Mouse (Mus musculus): ENCODE data around the gene Trim29.

The Trim29 gene

DNA sequence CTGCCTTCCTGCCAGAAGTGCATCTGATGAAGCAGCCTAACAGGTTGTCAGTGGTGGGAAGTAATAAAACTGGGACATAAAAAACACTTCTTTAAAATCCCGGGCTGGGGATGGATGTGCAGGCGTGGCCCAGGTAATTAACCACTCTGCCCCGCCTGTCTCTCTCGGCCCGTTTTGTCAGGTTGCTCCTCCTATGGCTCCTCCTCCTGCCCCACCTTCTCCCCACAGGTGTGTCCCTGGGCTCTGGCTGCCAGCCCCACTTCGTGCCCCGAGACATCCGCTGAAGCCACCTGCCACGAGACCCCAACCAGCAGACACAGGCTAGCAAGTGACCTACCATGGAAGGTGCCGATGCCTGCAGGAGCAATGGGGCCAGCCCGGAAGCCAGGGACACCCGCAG, at the start of gene Trim29:
Trim29 (plus strand) TSS at position 311 of the 400 bp plus-strand sequence.
- no peak for DNase-seq

DNA sequence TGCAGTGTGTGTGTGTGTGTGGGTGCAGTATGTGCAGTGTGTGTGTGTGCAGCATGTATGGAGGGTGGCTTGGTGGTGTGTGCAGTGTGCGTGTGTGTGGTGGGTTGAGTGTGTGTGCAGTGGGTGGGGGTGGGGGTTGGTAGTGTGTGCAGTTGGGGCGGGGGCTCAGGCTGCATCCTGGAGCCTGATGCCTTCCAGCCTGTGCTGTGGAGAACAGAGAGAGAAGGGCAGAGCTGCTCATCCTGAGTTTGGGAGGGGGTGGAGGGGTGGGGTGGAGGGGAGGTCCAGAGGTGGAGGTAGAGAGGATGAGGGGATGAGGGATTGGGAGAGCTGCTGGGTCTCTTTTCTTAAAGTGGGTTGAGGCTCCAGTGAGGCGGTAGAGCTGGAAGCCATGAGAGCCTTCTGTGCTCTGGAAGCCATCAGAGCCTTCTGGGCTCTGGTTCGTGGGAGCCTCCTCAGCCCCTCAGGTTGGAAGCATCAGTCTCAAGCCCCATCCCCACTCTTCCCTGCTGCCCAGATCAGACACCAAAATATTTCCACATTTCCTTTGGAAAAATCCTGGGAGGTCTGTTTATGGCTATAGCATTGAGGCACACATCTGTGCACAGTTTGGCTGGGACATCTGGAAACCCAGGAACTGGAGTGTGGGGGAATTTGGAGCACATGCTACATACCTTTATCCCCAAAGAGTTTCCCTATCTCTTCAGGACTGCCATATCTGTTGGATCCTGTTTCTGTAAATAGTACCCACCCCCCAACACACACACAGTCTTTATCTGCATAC, 49.3 kb upstream of the Trim29 start:
- peak; percentile 63 for DNase-seq

DNA sequence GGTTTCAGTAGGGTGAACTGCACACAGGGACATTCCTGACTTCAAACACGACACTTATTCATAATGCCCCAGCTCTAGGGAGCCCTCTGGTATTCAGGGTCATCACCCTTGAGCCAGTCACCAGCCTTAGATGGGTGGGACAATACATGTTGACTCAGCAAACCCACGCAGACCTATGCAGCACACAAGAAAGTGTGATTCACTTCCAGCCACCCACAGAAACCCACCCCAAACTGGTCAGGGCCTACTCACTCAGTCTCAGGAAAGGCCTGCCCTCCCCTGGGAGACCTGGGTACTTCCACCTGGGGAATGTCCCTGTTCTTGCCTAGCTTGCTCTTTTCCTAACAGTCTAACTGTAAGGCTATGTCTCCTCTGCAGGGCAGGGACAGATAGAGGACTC, 48.7 kb upstream of the Trim29 start:
- DNase-seq, result peak; percentile 52

DNA sequence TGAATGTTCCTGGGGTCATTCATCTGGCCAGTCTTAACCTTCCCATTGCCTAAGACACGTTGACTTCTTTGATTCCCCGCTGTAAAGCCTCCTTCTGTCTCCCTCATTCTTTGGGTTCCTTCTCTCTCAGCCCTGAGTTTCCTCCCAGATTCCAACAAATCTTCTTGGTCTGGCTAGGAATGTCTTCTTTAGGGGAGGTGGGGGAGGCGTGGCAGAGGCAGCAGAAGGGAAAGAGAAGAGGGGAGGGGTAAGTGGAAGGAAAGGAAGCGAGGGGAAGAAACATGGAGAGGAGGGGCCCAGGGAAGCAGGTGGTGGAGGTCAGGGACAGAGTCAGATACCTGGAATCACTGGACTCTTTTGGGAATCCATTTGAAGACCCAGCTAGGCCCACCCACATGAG, 48.3 kb upstream of the Trim29 start:
- DNase-seq, result peak; percentile 57

DNA sequence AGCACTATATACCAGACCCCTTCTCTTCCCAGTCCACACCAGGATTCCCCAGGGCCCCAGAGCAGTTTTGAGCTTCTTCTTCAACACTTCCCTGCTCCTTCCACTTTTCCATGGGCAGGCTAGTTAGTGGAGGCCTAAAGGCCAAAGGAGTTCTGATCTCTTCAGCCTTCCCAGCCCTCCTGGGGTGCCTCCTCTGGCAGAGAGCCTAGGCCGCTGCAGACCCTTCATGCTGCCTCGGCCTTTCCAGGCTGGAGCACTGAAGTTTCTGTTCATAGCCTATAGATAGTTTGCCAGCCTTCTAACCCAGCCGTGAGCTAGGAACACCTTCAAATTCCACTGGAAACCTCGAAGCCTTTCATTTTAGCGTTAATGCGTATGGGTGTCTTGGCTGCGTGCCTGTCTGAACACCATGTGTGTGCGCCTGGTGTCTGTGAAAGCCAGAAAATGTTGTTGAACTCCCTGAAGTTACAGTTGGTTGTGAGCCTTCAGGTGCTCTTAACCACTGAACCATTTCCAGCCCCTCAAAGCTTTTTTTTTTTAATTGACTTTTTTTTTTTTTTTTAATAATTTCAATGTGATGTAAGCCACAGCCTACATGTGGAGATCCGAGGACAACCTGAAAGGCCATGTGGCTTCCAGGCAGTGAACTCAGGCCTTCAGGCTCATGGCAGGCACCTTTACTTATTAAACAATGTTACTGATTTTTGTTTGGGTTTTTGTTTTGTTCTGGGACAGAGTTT, 47.7 kb upstream of the Trim29 start:
- DNase-seq, result peak; percentile 59

DNA sequence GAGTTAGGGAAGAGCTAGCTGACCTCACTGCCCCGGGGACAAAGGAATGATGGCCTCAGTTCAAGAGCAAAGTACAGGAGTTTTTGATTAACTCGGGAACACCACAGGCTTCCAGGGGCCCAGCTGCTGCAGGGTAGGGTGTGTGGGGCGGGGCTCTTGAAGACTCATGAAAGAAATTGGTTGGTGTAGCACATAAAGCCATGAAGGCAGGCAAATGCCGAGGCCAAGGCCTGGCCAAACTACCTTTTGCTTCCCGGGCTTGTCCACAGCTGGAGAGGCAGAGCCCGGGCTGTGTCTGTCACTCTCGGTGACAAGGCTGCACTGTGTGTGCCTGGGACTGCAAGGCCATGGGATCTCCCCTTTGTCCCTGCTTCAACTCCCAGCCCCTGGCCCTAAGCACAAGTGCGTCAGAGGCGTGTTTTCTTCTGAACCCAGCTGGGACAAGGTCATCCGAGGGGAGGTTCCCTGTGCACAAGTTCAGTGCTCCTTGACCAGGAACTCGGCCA, 46.6 kb upstream of the Trim29 start:
- peak; percentile 84 for DNase-seq

DNA sequence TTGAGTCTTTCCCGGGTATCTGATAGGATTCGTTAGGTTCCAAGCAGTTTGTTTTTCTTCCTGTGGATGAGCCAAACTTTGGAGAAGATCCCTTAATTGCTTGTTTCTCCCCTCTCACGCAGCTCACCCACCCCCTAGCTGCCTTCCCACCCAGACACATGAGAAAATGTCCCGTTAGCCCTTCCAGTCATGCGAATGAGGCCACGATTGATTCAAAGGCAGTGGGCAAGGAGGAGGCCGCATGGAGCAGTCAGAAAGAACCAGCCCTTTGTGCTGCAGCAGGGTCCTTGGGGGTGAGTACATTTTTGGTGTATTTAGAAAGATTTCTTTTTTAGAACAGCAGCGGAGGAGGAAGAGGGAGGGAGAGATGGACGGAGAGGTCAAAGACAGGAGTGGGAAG, 45.5 kb upstream of the Trim29 start:
- DNase-seq, result peak; percentile 40

DNA sequence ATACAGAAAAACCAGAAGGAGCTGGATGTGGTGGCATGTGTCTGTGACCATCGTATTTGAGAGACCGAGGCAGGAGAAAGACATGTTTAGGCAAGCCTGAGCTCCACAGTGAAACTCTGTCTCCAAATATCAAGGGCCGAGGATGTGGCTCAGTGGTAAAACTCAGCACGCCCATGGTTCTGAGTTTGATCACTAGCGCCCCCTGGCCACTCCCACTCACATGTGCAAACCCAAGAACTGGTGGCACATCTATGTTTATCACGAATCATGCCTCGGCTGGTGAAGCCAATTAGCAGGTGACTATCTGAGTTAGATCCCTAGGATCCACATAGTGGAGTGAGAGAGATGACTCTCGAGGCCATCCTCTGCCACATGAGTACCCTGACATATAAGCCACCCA, 43.3 kb upstream of the Trim29 start:
- peak; percentile 65 for DNase-seq

DNA sequence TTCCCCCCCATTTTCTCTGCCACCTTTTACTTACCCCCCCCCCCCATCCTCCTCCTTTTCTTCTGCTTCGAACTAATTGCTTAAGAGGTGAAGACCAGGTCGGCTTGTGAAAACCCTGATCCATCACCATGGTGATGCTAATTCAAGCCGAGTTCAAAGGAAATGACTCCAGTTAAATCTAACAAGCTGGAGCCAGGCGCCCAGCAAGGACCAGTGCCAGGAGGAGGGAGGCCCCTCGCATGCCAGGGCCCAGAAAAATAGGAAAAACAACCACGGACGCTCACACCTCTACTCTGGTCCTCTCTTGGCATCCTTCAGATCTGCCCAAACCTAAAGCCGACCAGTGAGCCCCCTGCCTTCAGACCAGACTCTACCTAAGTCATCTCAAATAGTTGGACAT, 41.5 kb upstream of the Trim29 start:
- DNase-seq, result no peak

DNA sequence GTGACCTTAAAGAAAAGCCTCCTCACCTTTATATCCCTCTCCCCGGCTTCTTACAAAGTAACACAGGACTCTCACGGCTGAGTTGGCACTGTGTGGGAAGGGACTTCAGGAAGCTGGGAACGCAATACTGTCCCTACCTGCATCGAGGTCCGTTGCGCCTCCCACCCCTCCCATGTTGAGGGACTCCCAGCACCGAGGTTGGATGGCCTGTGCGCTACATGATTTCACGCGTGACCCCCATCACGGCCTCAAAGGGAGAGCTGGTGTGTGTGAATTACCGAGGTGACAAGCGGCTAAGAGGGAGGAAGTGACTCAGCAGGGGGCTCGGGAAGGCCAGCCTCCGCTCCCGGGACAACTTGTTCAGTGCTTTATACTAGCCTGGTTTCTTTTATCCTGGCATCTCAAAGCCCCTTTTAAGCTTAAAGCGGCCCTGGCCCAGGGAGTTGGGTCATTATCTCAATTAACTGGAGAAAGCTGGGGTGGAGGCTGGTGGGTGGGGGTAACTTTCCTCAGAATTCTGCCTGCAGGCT, 39.9 kb upstream of the Trim29 start:
- peak; percentile 55 for DNase-seq

DNA sequence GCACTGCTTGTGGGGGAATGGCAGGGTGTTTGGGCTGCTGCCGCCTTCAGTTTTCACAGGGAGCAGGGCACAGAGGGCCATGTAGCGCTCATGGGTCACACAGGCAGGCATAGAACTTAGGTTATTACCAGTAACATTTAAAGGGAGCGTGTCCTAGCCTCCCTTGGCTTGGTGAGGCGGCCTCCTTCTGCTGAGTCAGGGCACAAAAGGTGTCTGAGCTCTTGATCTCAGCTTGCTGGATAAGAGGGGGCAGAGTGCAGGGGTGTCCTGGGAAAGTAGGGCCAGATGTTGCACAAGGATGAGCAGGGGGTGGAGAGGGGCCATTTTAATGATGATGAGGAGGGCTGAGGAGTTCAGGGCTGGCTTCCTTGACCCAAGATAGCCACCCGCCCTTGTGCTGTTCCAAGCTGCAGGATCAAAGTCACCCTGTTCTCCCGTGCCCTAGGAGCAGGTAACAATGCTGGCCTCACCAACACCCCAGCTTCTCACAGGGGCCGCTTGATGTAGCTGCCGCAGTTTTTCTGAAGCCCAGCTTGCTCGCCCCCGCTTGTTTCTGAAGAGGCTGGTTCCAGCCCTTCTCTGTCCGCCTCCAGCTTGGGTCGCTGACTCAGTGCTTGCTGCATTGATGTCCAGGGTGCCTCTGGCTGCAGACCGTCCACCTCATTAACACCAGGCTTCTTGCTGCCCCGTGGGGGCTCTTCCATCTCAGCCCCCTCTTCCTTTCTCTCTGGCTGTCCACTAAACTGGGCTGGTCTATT, 38.7 kb upstream of the Trim29 start:
- no peak for DNase-seq

DNA sequence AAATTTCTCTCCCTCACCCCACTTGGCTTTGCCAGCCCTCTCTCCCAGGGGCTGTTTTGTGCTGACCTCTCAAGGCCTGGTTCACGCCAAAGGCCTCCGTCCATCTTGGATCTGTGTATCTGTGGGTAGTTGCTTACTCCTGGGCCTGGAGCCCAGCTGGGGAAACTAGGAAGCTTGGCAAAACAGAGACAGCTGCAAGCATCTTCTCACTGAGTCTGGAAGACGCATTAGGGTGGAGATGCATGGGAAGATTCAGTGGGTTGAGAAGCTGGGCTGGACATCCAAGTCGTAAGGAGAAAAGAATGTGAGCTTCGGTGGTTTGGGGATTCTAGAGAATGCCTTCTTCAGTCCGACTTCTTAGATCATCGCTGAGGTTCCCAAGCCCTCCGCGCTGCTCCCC, 36.9 kb upstream of the Trim29 start:
- DNase-seq, result no peak

DNA sequence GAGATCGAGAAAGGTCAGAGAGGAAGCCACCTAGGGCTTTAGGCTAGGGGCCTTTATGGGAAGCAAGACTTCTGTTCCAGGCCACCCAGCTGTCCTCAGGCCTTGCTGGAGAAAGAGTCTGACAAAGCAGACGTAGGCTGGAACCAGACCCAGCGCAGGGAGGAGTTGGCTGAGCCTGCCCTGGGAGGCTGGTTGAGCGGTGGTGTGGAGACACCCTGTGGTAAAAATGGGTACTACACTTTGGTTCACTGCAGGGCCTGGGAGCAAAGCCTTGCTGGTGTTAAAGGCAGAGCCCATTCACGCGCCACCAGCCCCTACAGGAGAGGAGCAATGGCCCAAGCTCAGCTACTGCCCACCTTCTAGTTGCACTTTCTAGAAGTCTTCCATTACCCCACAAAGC, 26.4 kb upstream of the Trim29 start:
- DNase-seq, result peak; percentile 91

DNA sequence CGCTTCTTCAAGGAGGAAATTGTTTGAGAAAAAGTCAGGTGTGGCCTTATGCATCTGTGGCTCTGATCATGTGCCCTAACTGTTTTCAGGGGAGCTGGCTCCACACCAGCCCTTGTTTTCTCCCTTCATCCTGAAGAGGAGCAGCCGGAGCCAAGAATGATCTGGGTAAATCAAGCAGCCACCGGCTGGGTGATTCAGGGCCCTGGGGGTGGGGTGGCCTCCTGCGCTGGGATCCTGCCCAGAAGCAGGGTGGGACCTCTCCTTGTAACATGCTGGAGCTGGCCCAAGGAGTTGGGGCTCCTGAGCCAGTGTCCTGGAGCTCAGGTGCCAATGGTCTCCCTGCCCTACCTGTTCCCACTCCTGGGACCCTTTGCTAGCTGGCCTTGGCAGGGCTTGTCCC, 25.4 kb upstream of the Trim29 start:
- DNase-seq, result peak; percentile 34

DNA sequence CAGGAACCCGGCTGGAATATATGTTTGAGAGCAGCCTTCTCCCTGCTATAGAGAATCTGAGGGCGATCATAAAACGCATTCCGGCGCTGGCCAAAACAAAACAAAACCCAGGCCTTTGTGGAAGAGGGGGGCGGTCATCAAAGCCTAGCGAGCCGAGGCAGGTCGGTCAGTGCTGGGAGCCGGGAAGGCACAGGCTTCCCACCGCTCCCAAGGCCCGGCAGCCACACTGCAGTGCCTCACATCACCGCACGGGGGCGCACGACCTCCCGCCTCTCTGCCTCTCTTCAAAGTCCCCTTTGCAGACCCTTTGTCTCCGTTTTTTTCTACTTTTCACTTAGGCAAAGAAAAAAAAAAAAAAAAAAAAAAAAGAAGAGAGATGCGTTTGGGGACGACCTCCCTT, 23.8 kb upstream of the Trim29 start:
- DNase-seq, result peak; percentile 83

DNA sequence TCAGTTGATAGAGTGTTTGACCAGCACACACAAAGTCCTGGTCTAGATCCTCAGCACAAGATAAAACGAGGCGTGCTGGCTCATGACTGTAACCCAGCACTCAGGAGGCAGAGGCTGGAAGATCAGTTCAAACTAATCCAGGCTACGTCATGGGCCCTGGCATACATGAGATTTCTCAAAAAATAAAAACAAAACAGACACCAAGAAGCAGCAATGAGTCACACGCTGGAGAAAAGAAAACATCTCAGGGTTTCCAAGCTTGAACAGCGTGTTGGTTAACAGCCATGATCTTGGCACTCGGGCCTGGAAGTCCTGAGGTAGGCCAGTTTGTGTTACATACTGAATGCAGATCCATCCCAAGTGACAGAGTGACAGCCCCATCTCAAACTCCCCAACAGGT, 17.6 kb upstream of the Trim29 start:
- no peak for DNase-seq

DNA sequence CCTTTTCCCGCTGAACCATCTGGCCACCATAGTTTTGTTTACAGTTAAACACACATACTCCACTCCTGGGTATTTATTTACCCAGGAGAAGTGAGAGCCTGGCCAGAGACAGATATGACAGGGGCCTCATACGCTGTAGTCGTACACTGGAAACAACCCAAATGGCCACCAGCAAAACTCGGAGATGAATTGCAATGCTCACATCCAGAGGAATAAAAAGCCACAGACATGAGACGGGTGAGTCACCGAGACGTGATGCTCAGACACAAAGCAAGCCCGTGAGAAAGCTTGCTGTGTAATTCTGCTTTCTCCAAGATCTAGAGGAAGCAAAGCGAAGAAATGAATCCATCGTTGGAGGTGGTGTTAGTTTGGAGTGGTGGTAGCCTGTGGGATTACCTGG, 10.3 kb upstream of the Trim29 start:
- DNase-seq, result no peak

DNA sequence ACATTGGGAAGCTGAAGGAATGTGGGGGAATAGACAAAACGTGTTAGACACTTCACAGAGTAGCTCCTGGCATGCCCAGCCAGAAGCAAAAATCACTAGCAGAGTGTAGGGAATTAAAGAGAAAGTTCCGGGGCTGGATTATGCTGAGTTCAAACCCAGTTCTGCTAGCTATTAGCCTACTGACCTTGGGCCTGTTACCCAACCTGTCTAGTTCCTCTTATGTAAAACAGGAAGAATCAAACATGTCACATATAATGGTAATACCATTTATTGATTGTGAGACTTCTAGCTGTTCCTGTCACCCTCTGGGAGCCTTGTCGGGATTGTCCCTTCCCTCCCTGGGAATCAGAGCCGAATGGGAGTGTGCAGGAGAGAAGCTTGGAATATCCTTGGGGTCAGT, 7.7 kb upstream of the Trim29 start:
- no peak for DNase-seq

DNA sequence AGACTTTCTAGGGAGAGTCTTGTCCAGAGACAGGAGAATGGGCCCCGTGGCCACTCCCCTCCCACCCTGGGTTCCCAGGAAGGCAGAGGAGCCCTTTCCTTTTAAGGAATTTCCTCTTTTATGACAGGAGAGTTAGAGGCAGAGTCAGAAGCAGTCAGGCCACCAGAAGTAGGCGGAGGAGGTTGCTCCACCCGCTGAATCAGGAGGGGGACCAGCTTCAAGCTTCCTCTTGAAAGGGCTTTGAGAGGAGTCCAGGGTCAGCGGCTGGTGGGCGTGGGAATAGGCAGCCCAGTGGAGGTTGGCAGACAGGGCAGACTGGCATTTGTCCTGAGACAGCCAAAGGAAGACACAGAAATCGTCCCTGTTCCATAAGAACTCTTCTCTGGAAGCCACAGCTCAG, 4.8 kb upstream of the Trim29 start:
- peak; percentile 18 for DNase-seq

DNA sequence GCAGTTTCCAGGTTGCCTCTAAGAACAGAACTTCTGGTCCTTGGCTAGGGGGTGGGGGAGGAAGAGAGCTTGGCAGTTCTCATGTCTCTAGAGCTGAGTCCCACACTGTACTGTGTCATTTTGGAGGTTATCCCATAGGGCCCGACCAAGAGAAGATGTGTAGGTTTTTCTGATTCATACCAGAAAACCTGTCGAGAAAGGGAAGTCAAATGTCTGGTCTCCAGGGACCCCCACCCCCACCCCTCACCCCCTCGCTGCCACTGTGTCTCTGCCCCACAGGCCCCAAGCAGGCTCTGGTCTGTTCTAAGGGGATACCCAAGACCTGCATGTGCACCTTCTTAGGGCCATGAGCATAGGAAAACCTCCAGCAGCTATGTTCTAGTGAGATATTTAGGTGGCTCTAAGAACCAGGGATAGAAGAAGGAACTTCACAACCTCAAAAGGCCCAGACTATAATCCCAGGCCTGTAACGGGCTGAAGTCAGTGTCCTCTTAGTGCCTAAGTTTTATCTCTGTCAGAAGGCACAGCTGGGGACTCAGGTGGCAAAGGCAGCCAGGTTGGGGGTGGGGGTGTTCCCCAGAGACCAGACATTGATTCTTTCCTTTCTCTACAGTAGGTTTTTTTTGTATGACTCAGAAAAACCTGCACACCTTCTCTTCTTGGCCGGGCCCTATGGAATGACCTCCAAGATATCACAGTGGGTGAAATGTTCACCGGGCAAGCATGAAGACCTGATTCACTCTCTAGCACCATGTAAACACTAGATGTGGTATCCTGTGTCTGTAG, 1.4 kb upstream of the Trim29 start:
- DNase-seq, result no peak

DNA sequence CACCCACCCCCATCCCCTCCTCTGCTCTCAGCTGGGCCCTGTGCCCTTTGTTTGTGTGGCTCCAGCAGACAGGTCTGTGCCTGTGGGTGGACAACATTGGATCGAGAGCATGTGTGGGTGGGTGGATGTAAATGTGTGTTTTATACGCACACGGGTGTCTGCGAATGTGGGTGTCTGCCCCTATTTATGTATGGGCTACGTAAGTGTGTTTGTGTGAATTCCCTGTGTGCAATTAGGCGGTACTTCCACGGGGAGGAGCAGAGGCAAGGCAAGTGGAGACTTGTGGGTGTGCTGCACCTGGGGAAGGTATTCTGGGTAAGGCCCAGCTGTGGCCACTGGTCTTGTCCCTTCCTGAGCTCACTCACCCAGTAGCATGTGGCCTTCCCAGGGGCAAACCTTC, 1.5 kb downstream of the Trim29 start:
- no peak for DNase-seq

DNA sequence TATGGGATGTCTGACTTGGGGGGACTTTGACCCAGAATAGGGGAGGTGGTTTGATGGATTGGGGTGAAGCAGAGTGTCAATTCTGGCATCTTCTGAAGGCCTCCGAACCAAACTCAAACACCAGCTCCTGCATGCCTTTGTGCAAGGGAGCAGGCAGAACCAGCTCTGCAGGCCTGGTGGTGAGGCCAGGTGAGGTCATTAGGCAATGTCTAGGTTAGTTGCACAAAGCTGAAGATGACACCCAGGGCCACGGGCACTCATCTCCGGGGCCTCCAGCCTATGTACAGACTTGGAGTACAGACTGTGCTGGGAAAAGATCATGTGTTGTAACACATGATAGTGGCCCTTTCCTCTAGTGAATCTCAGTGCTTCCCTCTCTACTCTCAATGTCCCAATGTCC, 3.2 kb downstream of the Trim29 start:
- no peak for DNase-seq
